Mouse (Mus musculus) CH12.LX (cell line): Measurements from ENCODE around the gene Ifna2. TPM values are rescaled to one million over a fixed set of nuclear protein-coding genes. Genes with fewer than 3 reads are reported as not detected.
A peak's percentile ranks its signal among the peaks of the same experiment; 100 is the strongest.

Experiments used
- DNase-seq: peaks from one replicate; pipeline ENCODE4 v3.0.0-alpha.2; 2013; ENCODE audit errors: extremely low read depth
- H3K27ac ChIP-seq: 2 replicates; pipeline ENCODE4 v1.5.1; 2012; ENCODE audit warnings: low read depth, mild to moderate bottlenecking, control low read depth, moderate library complexity; ENCODE audit not compliant: insufficient read depth
- H3K27me3 ChIP-seq: replicated peaks from 2 replicates; pipeline ENCODE3; 2012; ENCODE audit warnings: inconsistent platforms
- H3K36me3 ChIP-seq, 2 experiments: replicated peaks in 1 of 2; 2 replicates each; pipeline versions ENCODE3 to v1.6.1; 2012; ENCODE audit warnings: inconsistent platforms in 1 of 2, low read length in 1 of 2, mild to moderate bottlenecking in 1 of 2, mixed read lengths in 1 of 2, moderate library complexity in 1 of 2; ENCODE audit not compliant: control insufficient read depth in 1 of 2, insufficient read depth in 1 of 2
- H3K4me1 ChIP-seq, 2 experiments: 2 replicates each; pipeline ENCODE4 v1.6.1; 2012; ENCODE audit warnings: inconsistent platforms in 1 of 2, moderate library complexity in 1 of 2; ENCODE audit not compliant: insufficient read depth in 2 of 2, control insufficient read depth in 1 of 2
- H3K4me2 ChIP-seq: 2 replicates; pipeline ENCODE4 v1.6.1; 2012; ENCODE audit warnings: low read depth, mild to moderate bottlenecking, control low read depth; ENCODE audit not compliant: poor library complexity, insufficient read depth, severe bottlenecking
- H3K4me3 ChIP-seq, 3 experiments: fragments of 150-350 bp in 1 of 3; sonication (generic) in 1 of 3; replicated peaks in 1 of 3; 2 replicates each; pipeline versions ENCODE3 to v1.5.1; 2011 to 2012; ENCODE audit warnings: low read depth in 2 of 3, low read length in 2 of 3, mild to moderate bottlenecking in 2 of 3, moderate library complexity in 2 of 3, control low read depth in 1 of 3, improper control_type of control experiment in 1 of 3, inconsistent platforms in 1 of 3, mixed read lengths in 1 of 3; ENCODE audit not compliant: poor library complexity in 1 of 3
- H3K79me2 ChIP-seq: replicated peaks from 2 replicates; pipeline ENCODE4 v1.6.1; 2012; ENCODE audit warnings: mild to moderate bottlenecking, moderate library complexity; ENCODE audit not compliant: control insufficient read depth, poor library complexity, insufficient read depth, severe bottlenecking; ENCODE audit errors: extremely low read depth
- H3K9ac ChIP-seq: 2 replicates; pipeline ENCODE4 v1.6.1; 2012; ENCODE audit warnings: low read depth, mild to moderate bottlenecking, control low read depth, moderate library complexity; ENCODE audit not compliant: insufficient read depth
- H3K9me3 ChIP-seq: replicated peaks from 2 replicates; pipeline ENCODE3; 2012; ENCODE audit warnings: low read length, inconsistent platforms, mixed read lengths
- CHD2 ChIP-seq: IDR thresholded peaks from 2 replicates; pipeline ENCODE4 v1.6.1; 2011; ENCODE audit warnings: low read length, improper control_type of control experiment
- CTCF ChIP-seq, 2 experiments: IDR thresholded peaks in 1 of 2; conservative IDR thresholded peaks in 1 of 2; 2 replicates each; pipeline ENCODE4 v1.5.1; 2011 to 2012; ENCODE audit warnings: low read depth in 2 of 2, low read length in 2 of 2, improper control_type of control experiment in 1 of 2, inconsistent platforms in 1 of 2, mild to moderate bottlenecking in 1 of 2, moderate library complexity in 1 of 2
- E2F4 ChIP-seq: IDR thresholded peaks from 2 replicates; pipeline ENCODE4 v1.6.1; 2011; ENCODE audit warnings: low read depth, low read length, improper control_type of control experiment; ENCODE audit not compliant: insufficient replicate concordance
- EP300 ChIP-seq: IDR thresholded peaks from 2 replicates; pipeline ENCODE4 v1.6.1; 2011; ENCODE audit warnings: low read length, improper control_type of control experiment
- GABPA ChIP-seq: IDR thresholded peaks from 2 replicates; pipeline ENCODE4 v1.6.1; 2012; ENCODE audit warnings: low read depth, low read length, improper control_type of control experiment, inconsistent platforms; ENCODE audit not compliant: insufficient replicate concordance
- JUND ChIP-seq: conservative IDR thresholded peaks from 2 replicates; pipeline ENCODE4 v1.6.1; 2011; ENCODE audit warnings: low read depth, low read length, improper control_type of control experiment
- MAFK ChIP-seq: IDR thresholded peaks from 2 replicates; pipeline ENCODE4 v1.6.1; 2011; ENCODE audit warnings: low read length, improper control_type of control experiment; ENCODE audit not compliant: insufficient replicate concordance
- MAX ChIP-seq: IDR thresholded peaks from 2 replicates; pipeline ENCODE4 v1.6.1; 2011; ENCODE audit warnings: low read length, improper control_type of control experiment
- POLR2A ChIP-seq: IDR thresholded peaks from 2 replicates; pipeline ENCODE4 v1.6.1; 2011; ENCODE audit warnings: low read depth, mild to moderate bottlenecking, improper control_type of control experiment, low read length
- RAD21 ChIP-seq: IDR thresholded peaks from 2 replicates; pipeline ENCODE4 v1.6.1; 2011; ENCODE audit warnings: low read depth, mild to moderate bottlenecking, low read length, improper control_type of control experiment, moderate library complexity
- RCOR1 ChIP-seq: conservative IDR thresholded peaks from 2 replicates; pipeline ENCODE4 v1.6.1; 2012; ENCODE audit warnings: low read depth, mild to moderate bottlenecking, inconsistent platforms, low read length, improper control_type of control experiment
- SIN3A ChIP-seq: IDR thresholded peaks from 2 replicates; pipeline ENCODE4 v1.6.1; 2012; ENCODE audit warnings: low read length, improper control_type of control experiment, inconsistent platforms
- SMC3 ChIP-seq: IDR thresholded peaks from 2 replicates; pipeline ENCODE4 v1.6.1; 2011; ENCODE audit warnings: low read depth, low read length, improper control_type of control experiment
- UBTF ChIP-seq: IDR thresholded peaks from 2 replicates; pipeline ENCODE4 v1.6.1; 2012; ENCODE audit warnings: low read depth, mild to moderate bottlenecking, inconsistent platforms, low read length, improper control_type of control experiment, moderate library complexity
- USF1 ChIP-seq: IDR thresholded peaks from 2 replicates; pipeline ENCODE4 v1.6.1; 2014; ENCODE audit warnings: low read depth, mild to moderate bottlenecking, inconsistent platforms, low read length, improper control_type of control experiment
- ZC3H11A ChIP-seq: IDR thresholded peaks from 2 replicates; pipeline ENCODE4 v1.6.1; 2012; ENCODE audit warnings: low read depth, mild to moderate bottlenecking, inconsistent platforms, low read length, improper control_type of control experiment
- ZKSCAN1 ChIP-seq: IDR thresholded peaks from 2 replicates; pipeline ENCODE4 v1.6.1; 2012; ENCODE audit warnings: low read depth, inconsistent platforms, low read length, improper control_type of control experiment, borderline replicate concordance
- ZNF384 ChIP-seq: IDR thresholded peaks from 2 replicates; pipeline ENCODE4 v1.6.1; 2012; ENCODE audit warnings: low read depth, low read length, improper control_type of control experiment, inconsistent platforms
- dilution Hi-C: fragments of 300-500 bp; cut with MboI; formaldehyde crosslinking; loops from 2 replicates; pipeline ENCODE4 v1.14.3; 2020; ENCODE audit warnings: low sequenced_read_pairs; ENCODE audit not compliant: extremely low pct_unique_long_range_greater_than_20kb, extremely low pct_ligation_motif_present
- in situ Hi-C: fragments of 300-500 bp; cut with MboI; formaldehyde crosslinking; loops from 3 replicates; pipeline ENCODE4 v1.14.3; 2019; ENCODE audit warnings: low sequenced_read_pairs, low pct_ligation_motif_present, low pct_unique_long_range_greater_than_20kb, mixed read lengths
- polyA plus RNA-seq: library from polyadenylated mRNA; unstranded; fragments of >175 nt; gene quantifications from 2 replicates; pipeline ENCODE4 v1.2.1, GENCODE M21; 2012; ENCODE audit warnings: low read depth; ENCODE audit not compliant: insufficient read length
- total RNA-seq, 2 experiments: library from RNA; depleted of rRNA; stranded (reverse); fragments of 300-350 nt in 1 of 2; fragments of >200 nt in 1 of 2; gene quantifications; 2 replicates each; pipeline ENCODE4 v1.2.3; 2012 to 2014

Gene Ifna2
- total RNA-seq (2012; rRNA removed): not detected in 2 replicates
- total RNA-seq (2014; rRNA removed): not detected in 2 replicates
- not detected in 2 replicates for polyA plus RNA-seq

DNA sequence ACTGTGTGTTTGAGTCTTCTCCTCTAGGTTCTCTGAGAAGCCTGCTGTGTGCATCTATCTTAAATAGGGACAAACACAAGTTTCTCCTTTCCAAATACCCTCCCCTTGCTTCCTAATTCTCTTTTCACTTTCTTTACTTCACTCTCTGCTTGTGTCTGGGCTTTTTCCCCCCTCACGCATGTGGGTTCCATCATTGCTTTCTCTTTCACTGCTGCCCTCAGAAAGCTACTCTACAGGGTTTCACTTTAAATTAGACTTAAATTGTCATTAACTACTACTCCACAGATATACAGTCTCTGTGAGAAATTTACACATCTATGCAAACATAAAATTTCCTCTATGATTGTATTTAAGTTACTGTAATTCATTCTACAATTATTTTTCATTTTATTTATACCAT, at the start of gene Ifna2:
Ifna2 (minus strand) TSS at position 101 of the 400 bp plus-strand sequence.
- DNase-seq: no peak
- H3K9ac ChIP-seq: no peak within 1 kb of the TSS
- H3K9me3 ChIP-seq: no peaks in the 10 kb centered on the region
- no peaks in the 10 kb centered on the region for H3K79me2 ChIP-seq
- peaks cover 4% of the 10 kb centered on the region for H3K27me3 ChIP-seq
- H3K4me3 ChIP-seq: no peak within 1 kb of the TSS
- no peaks in the 10 kb centered on the region for H3K36me3 ChIP-seq
- H3K4me2 ChIP-seq: no peak within 1 kb of the TSS
- dilution Hi-C loops (no loop called here), in situ Hi-C loops (no loop called here)
- no peak for TF ChIP-seq USF1
- H3K27ac ChIP-seq: no peak within 1 kb of the TSS
- H3K4me1 ChIP-seq: peaks cover 0 to 8% of the 10 kb centered on the region in 2 experiments; a peak in 1 of 4 replicates

DNA sequence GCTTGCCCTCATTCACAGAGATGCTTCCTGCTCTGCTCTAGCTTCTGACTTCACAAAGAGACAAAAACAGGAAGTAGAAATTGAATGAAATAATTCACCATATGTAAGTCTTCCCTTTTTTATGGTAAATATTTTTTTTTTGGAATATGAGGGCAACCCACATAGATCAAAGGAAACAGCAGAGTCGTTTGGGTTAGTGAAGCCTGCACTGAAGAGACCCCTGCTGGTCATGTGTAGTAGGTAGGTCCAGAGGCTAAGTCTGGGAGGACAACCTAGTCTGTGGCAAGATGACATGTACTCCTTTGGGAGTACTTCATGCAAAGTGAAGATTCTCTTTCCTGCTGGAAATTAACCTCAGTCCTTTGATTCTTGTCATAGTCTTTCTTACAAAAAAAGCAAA, 43.6 kb upstream of the Ifna2 start:
- peak; percentile 66 for DNase-seq
- no peak overlapping the region for H3K9ac ChIP-seq
- in situ Hi-C loops: no loop called here
- H3K27me3 ChIP-seq: peaks cover 9% of the 10 kb centered on the region
- peak overlapping the region; percentile 35; the same call in 1 of the 2 replicates for H3K4me2 ChIP-seq
- H3K79me2 ChIP-seq: no peaks in the 10 kb centered on the region
- no peaks in the 10 kb centered on the region for H3K9me3 ChIP-seq
- H3K4me3 ChIP-seq: no peak overlapping the region
- TF ChIP-seq ZC3H11A (0 out of 2 replicates have a peak, but pooled peaks have one; percentile 2), SMC3 (peak; percentile 95), JUND (no peak), MAFK (no peak), RAD21 (peak; percentile 72), CTCF (conservative IDR thresholded peaks at IDR 0.05 in 1 of 2, IDR thresholded peaks at IDR 0.05 in 1 of 2; ENCODE audit: low read depth in 2 of 2, low read length in 2 of 2) (peak; percentile 65 to 86)
- TF ChIP-seq, all 38 proteins: peak for 4
- dilution Hi-C loops: no loop called here
- Histone ChIP-seq H3K36me3 (no peaks in the 10 kb centered on the region), H3K4me1 (peaks cover 3 to 10% of the 10 kb centered on the region in 2 experiments; a peak in 2 of 4 replicates), H3K27ac (no peak overlapping the region)

DNA sequence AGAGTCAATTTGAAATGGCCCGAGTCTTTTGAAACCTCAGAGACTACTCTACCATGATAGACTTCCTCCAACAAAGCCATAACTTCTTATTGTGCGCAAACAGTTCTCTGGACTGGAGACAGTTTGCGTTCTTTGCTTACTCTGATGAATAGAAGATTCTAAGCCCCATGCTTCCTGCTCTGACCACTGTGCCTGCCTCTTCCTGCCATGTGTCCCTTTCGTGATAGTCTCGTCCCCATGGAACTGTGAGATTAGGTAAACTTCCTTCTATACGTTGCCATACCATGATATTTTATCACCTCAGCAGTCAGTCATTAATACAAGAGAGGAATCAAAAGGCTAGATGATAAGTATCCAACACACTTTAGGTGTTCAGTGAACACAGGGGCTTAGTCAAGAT, 43.0 kb upstream of the Ifna2 start:
- Histone ChIP-seq H3K9me3 (no peaks in the 10 kb centered on the region), H3K4me3 (no peak overlapping the region), H3K36me3 (no peaks in the 10 kb centered on the region), H3K4me1 (peaks cover 3 to 10% of the 10 kb centered on the region in 2 experiments; a peak in 2 of 4 replicates), H3K79me2 (peaks cover 2% of the 10 kb centered on the region), H3K27me3 (peaks cover 9% of the 10 kb centered on the region), H3K27ac (no peak overlapping the region), H3K9ac (no peak overlapping the region), H3K4me2 (0 out of 2 replicates have a peak overlapping the region, but pooled peaks have one; percentile 35)
- no peak for DNase-seq
- dilution Hi-C loops (no loop called here), in situ Hi-C loops (no loop called here)
- TF ChIP-seq USF1 (no peak), ZNF384 (no peak), MAX (no peak), ZKSCAN1 (no peak), CHD2 (no peak), GABPA (no peak), RCOR1 (no peak), E2F4 (no peak), SMC3 (no peak), UBTF (no peak), SIN3A (no peak), EP300 (no peak), POLR2A (no peak)
